Mouse (Mus musculus): ENCODE results near the gene Dhcr24. TPM values are rescaled to one million over a fixed set of nuclear protein-coding genes. Genes with fewer than 3 reads are reported as not detected.

Dhcr24 gene
- polyA plus RNA-seq, 1 experiment from 2014 or later, result 6.4 TPM

DNA sequence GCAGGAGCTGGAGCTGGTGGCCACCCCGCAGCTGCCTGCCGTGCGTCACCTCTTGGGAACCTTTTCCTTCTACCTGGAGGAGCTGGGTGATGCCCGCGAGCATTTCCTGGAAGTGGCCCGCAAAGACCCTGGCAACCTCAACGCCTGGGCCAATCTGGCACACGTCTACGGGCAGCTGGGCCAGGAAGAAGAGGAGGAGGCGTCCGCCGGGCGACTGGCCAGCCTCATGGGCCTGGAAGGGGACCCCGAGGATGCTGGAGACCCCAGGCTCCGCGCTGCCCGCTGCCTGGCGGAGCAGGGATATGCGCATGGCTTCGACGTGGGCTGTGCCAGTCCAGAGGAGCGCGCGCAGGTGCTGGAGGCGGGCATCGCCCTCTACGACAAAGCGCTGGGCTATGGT, 61.9 kb downstream of the Dhcr24 start:
- no peaks in the 10 kb centered on the region for H3K9me3 ChIP-seq (ENCODE audit: control insufficient read depth, low read length)
- peaks cover 17% of the 10 kb centered on the region; the same call in 1 of the 2 replicates for H3K27me3 ChIP-seq (replicated peaks; ENCODE audit: control insufficient read depth, insufficient read depth, low read length)
- H3K4me3 ChIP-seq (ENCODE audit: low read length), result peak overlapping the region; percentile 50
- no peak for ATAC-seq
- 35% methylated on average over 28 of the region's 28 CpGs for WGBS
- H3K36me3 ChIP-seq (ENCODE audit: control insufficient read depth, insufficient read depth, low read length), result no peaks in the 10 kb centered on the region
- peak overlapping the region; percentile 62 for H3K4me2 ChIP-seq (ENCODE audit: low read depth, low read length)
- H3K9ac ChIP-seq (ENCODE audit: low read depth, low read length), result peak overlapping the region; percentile 67
- H3K27ac ChIP-seq (ENCODE audit: low read length), result peak overlapping the region; percentile 94
- peaks cover 8% of the 10 kb centered on the region for H3K4me1 ChIP-seq (ENCODE audit: control insufficient read depth, insufficient read depth, low read length)

- Histone ChIP-seq H3K36me3 (ENCODE audit: control insufficient read depth, insufficient read depth, low read length) (no peaks in the 10 kb centered on the region), H3K9ac (ENCODE audit: low read depth, low read length) (no peak overlapping the region), H3K4me3 (ENCODE audit: low read length) (peak overlapping the region; percentile 12), H3K4me1 (ENCODE audit: control insufficient read depth, insufficient read depth, low read length) (peaks cover 17% of the 10 kb centered on the region), H3K27ac (ENCODE audit: low read length) (no peak overlapping the region), H3K9me3 (ENCODE audit: control insufficient read depth, low read length) (no peaks in the 10 kb centered on the region), H3K27me3 (replicated peaks; ENCODE audit: control insufficient read depth, insufficient read depth, low read length) (peaks cover 17% of the 10 kb centered on the region; the same call in 1 of the 2 replicates), H3K4me2 (ENCODE audit: low read depth, low read length) (peak overlapping the region; percentile 62)
- ATAC-seq, result no peak
- WGBS, result 88% methylated on average over 10 of the region's 10 CpGs
Observed at GRCm38 (mm10) chr4:106624271-106624670, 63.4 kb downstream of the Dhcr24 start.

DNA sequence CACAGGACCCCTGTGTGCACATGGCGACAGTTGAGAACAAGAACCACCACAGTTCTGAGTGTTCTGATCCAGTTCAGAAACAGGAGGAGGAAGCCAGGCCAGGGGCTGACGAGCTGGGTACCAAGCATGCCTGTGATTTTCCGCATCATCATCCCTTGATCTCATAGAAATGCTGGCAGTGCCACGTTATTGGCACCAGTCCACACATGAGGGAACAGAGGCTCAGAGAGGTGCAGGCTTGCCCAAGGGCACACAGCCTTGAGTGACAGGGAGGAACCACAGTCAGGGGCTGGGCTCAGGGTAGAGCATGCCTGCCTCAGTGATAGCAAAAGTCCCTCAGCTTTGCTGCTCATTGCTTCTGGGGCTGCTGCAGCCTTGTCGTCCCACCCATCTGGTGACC, 67.0 kb downstream of the Dhcr24 start:
- WGBS, result 82% methylated on average over 5 of the region's 5 CpGs
- Histone ChIP-seq H3K27me3 (replicated peaks; ENCODE audit: control insufficient read depth, insufficient read depth, low read length) (peaks cover 4% of the 10 kb centered on the region; the same call in 1 of the 2 replicates), H3K9me3 (ENCODE audit: control insufficient read depth, low read length) (no peaks in the 10 kb centered on the region), H3K4me3 (ENCODE audit: low read length) (no peak overlapping the region), H3K4me2 (ENCODE audit: low read depth, low read length) (no peak overlapping the region), H3K4me1 (ENCODE audit: control insufficient read depth, insufficient read depth, low read length) (peaks cover 23% of the 10 kb centered on the region), H3K9ac (ENCODE audit: low read depth, low read length) (no peak overlapping the region), H3K36me3 (ENCODE audit: control insufficient read depth, insufficient read depth, low read length) (no peaks in the 10 kb centered on the region), H3K27ac (ENCODE audit: low read length) (peak overlapping the region; percentile 92)
- ATAC-seq, result no peak

- Histone ChIP-seq H3K9ac (ENCODE audit: low read depth, low read length) (0 out of 2 replicates have a peak overlapping the region, but pooled peaks have one; percentile 38), H3K4me1 (ENCODE audit: control insufficient read depth, insufficient read depth, low read length) (peaks cover 26% of the 10 kb centered on the region; the same call in 1 of the 2 replicates), H3K27me3 (replicated peaks; ENCODE audit: control insufficient read depth, insufficient read depth, low read length) (0 out of 2 replicates have a peak, but pooled peaks cover 3% of the 10 kb centered on the region), H3K4me3 (ENCODE audit: low read length) (no peak overlapping the region), H3K27ac (ENCODE audit: low read length) (peak overlapping the region; percentile 92), H3K9me3 (ENCODE audit: control insufficient read depth, low read length) (no peaks in the 10 kb centered on the region), H3K4me2 (ENCODE audit: low read depth, low read length) (peak overlapping the region; percentile 32), H3K36me3 (ENCODE audit: control insufficient read depth, insufficient read depth, low read length) (no peaks in the 10 kb centered on the region)
- peak; percentile 92 for ATAC-seq
- WGBS, result 32% methylated on average over 9 of the region's 9 CpGs
Observed at GRCm38 (mm10) chr4:106628650-106629360, 68.0 kb downstream of the Dhcr24 start.

DNA sequence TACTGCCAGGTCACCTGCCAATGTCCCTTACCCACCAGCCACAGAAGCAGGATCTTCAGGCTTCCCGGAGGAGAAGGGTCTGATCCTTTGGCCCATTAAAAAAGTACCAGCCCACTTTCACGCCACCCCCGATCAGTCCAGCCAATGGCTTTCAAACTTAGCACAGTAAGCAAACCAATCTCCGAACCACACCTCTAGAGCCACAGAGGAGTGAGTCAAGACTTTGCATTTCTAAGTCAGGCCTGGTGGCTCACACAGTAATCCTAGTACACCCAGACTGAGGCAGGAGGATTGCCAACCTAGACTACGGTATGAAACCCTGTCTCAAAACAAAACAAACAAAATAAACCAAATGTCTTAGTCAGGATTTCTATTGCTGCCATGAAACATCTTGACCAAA, 68.5 kb downstream of the Dhcr24 start:
- H3K27ac ChIP-seq (ENCODE audit: low read length), result peak overlapping the region; percentile 92
- 0 out of 2 replicates have a peak, but pooled peaks cover 3% of the 10 kb centered on the region for H3K27me3 ChIP-seq (replicated peaks; ENCODE audit: control insufficient read depth, insufficient read depth, low read length)
- 0 out of 2 replicates have a peak overlapping the region, but pooled peaks have one; percentile 38 for H3K9ac ChIP-seq (ENCODE audit: low read depth, low read length)
- no peaks in the 10 kb centered on the region for H3K9me3 ChIP-seq (ENCODE audit: control insufficient read depth, low read length)
- peak; percentile 50 for ATAC-seq
- peak overlapping the region; percentile 26 for H3K4me2 ChIP-seq (ENCODE audit: low read depth, low read length)
- H3K4me3 ChIP-seq (ENCODE audit: low read length), result no peak overlapping the region
- WGBS, result 52% methylated on average over 5 of the region's 5 CpGs
- no peaks in the 10 kb centered on the region for H3K36me3 ChIP-seq (ENCODE audit: control insufficient read depth, insufficient read depth, low read length)
- peaks cover 26% of the 10 kb centered on the region; the same call in 1 of the 2 replicates for H3K4me1 ChIP-seq (ENCODE audit: control insufficient read depth, insufficient read depth, low read length)

GRCm38 (mm10) chr4:106630333-106631220, 69.7 kb downstream of the Dhcr24 start:
- Histone ChIP-seq H3K36me3 (ENCODE audit: control insufficient read depth, insufficient read depth, low read length) (no peaks in the 10 kb centered on the region), H3K27me3 (replicated peaks; ENCODE audit: control insufficient read depth, insufficient read depth, low read length) (no peaks in the 10 kb centered on the region), H3K27ac (ENCODE audit: low read length) (no peak overlapping the region), H3K4me2 (ENCODE audit: low read depth, low read length) (no peak overlapping the region), H3K9me3 (ENCODE audit: control insufficient read depth, low read length) (no peaks in the 10 kb centered on the region), H3K9ac (ENCODE audit: low read depth, low read length) (0 out of 2 replicates have a peak overlapping the region, but pooled peaks have one; percentile 3), H3K4me3 (ENCODE audit: low read length) (no peak overlapping the region), H3K4me1 (ENCODE audit: control insufficient read depth, insufficient read depth, low read length) (peaks cover 26% of the 10 kb centered on the region; the same call in 1 of the 2 replicates)
- 0 out of 2 replicates have a peak, but pooled peaks have one; percentile 8 for ATAC-seq
- WGBS, result 25% methylated on average over 14 of the region's 14 CpGs

DNA sequence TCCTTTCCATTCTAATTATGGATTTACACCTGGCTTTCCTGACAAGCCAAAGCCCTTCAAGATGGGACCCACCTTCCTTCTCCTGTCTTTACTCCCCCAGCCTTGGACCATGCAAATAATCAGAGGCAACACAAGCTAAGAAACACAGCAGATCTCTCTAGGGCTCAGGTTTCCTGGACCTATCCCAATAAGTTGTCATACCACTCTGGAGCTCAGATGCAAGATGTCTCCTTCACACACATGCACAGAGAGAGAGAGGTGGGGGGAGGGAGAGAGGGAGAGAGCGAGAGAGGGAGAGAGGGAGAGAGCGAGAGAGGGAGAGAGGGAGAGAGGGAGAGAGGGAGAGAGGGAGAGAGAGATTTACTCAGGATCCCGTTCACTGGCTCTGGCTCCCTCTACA, 71.5 kb downstream of the Dhcr24 start:
- Histone ChIP-seq H3K27me3 (replicated peaks; ENCODE audit: control insufficient read depth, insufficient read depth, low read length) (no peaks in the 10 kb centered on the region), H3K9me3 (ENCODE audit: control insufficient read depth, low read length) (no peaks in the 10 kb centered on the region), H3K36me3 (ENCODE audit: control insufficient read depth, insufficient read depth, low read length) (no peaks in the 10 kb centered on the region), H3K4me1 (ENCODE audit: control insufficient read depth, insufficient read depth, low read length) (peaks cover 26% of the 10 kb centered on the region; the same call in 1 of the 2 replicates), H3K9ac (ENCODE audit: low read depth, low read length) (no peak overlapping the region), H3K27ac (ENCODE audit: low read length) (no peak overlapping the region), H3K4me2 (ENCODE audit: low read depth, low read length) (no peak overlapping the region), H3K4me3 (ENCODE audit: low read length) (no peak overlapping the region)
- ATAC-seq, result no peak
- 44% methylated on average over 1 of the region's 3 CpGs for WGBS

DNA sequence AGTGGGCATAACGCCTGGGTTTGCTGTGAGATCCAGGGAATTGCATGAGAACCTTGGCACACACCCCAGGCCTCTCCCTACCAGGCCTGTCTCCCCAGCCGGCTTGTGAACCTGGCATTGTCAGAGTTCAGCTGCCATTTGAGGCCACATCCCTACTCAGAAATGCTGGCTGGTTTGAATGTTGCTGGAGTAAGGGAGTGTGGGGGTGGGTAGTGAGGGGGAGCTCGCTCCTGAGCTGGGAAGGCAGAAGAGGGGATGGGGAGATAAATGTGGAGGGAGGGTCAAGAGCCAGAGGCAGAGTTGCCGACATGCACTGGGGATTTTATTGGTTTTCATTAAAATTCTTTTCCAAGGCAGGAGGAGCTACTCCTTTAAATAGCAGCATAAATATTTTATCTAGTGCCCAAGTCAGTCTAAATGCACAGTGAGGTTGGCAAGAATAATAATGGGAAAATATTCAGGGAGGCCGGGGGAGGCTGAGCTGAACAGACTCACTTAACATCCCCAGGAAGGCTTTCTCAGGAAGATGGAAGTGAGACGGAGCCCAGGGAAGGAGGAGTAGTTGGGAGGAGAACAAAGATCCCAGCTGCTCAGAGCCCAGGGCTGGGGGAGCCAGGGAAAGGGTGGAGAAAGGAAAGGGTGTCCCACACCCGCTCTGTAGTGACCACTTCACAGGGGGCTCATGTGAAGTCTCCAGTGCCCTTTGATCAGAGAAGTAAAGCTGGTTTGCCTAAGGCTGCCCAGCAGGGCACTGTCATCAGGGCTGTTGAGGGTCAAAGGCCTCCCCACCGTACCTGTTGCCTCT, 72.6 kb downstream of the Dhcr24 start:
- Histone ChIP-seq H3K4me3 (ENCODE audit: low read length) (no peak overlapping the region), H3K27me3 (replicated peaks; ENCODE audit: control insufficient read depth, insufficient read depth, low read length) (no peaks in the 10 kb centered on the region), H3K27ac (ENCODE audit: low read length) (peak overlapping the region; percentile 37; the same call in 1 of the 2 replicates), H3K36me3 (ENCODE audit: control insufficient read depth, insufficient read depth, low read length) (no peaks in the 10 kb centered on the region), H3K9me3 (ENCODE audit: control insufficient read depth, low read length) (no peaks in the 10 kb centered on the region), H3K9ac (ENCODE audit: low read depth, low read length) (no peak overlapping the region), H3K4me2 (ENCODE audit: low read depth, low read length) (no peak overlapping the region), H3K4me1 (ENCODE audit: control insufficient read depth, insufficient read depth, low read length) (peaks cover 21% of the 10 kb centered on the region; the same call in 1 of the 2 replicates)
- WGBS, result 30% methylated on average over 8 of the region's 8 CpGs
- no peak for ATAC-seq
